Mouse (Mus musculus) telencephalon, adult 2 months (tissue): ENCODE data around the gene Acp6.
"Not testable (repeated sequence)": the region's sequence is repeated elsewhere in the genome, so short reads cannot be mapped to it uniquely, and the experiment has no call there.

Experiments
- DNase-seq: peaks from one replicate; pipeline ENCODE4 v3.0.0-alpha.2; 2011; ENCODE audit warnings: low read depth, low spot score

Acp6 gene

DNA sequence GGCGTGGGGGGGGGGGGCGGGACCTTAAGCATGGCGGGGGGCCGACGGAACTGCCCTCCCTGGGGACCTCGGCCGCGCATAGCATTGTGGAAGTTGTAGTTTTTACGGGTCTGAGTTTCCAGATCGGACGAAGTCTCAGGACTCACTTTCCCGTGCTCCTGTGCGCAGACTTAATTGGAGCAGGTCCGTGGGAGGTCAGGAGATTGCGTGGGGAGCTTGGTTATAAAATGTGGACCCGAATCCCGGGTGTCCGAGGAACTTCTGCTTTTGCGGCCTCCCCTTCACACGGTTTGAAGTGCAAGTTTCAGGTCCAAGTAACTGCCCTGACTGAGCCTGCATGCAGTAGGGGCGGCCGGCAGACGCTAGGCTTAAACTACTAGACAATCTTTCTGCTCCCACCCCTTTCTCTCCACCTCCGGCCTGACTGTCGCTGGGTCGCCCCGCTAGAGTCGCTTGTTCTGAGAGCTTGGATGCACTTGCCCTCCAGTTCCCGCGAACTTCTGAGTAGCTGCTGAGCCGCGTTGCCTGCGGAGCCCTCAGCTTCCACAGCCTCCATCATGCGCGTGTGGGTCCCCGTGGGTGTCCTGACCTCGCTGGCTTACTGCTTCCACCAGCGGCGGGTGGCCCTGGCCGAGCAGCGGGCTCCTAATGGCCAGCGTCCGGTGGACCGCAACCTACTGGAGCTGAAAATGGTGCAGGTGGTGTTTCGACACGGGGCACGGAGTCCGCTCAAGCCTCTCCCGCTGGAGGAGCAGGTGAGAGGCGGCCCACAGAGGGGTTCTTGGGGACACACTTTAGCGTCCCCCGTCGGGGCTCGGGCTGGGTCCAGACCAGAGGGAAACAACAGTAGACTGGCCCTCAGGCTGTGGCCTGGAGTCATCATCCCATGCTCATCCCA lies at the start of gene Acp6:
Gene Acp6, plus strand, starts transcription at position 167 of the 898 bp plus-strand sequence.
- peak; percentile 95 for DNase-seq

- no peak for DNase-seq
Measured at GRCm38 (mm10) chr3:97117511-97117910, 41.1 kb upstream of the Acp6 start.

- DNase-seq: no peak
Measured at GRCm38 (mm10) chr3:97118313-97118712, 40.3 kb upstream of the Acp6 start.

DNA sequence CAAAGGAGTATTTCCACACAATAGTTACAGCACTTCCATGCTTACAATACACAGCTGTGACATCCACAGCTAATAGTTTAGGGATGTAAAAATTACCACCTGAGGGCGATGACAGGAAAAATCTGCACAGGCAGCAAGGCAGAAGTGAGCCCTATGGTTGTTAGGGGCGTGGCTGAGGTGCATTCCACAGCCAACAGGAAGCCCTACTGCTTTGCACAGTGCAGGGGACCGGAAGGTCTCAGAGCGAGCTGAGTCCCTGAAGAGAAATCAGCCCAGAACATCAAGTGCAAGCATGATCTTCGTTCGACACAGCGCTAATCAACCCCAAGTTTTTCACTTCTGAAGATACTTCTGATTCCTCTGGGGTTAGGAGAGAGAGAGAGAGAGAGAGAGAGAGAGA lies 34.4 kb upstream of the Acp6 start:
- no peak for DNase-seq

DNA sequence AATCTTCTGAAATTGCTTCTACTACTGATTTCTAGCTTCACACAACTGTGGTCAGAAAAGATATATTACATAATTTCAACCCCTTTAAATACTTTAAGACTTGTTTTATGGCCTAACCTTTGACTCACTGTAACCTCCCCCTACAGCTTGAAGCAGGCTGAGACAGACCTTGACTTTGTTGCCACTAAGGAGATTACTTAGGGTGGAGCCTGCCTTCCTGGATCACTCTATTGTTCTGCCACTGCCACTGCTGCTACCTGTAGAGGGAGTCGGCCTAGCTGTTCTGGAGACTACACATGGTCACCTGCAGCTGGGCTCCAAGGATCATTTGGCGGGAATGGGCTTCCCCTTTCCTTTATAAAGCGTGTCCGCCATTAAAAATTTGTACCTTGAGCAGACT lies 29.2 kb upstream of the Acp6 start:
- DNase-seq: no peak

DNA sequence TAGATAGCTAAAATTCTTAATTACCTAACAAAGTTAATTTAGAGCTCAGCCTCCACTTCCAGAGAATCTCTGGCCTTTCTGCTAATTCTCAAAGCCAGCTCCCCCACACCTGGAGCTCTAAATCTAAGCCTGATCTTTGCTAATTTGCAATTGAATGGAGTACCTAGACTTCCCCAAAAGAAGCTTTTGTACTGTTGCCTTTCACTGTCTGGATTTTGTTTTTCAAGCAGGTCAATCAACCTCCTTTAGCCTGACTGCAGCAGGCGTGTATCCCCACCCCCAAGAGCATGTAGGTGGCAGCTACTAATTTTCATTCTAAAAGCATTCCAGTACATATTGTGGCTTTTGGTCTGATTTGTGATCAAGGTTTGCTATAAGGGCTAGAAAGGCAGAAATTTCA lies 20.9 kb upstream of the Acp6 start:
- DNase-seq: not testable (repeated sequence)

DNA sequence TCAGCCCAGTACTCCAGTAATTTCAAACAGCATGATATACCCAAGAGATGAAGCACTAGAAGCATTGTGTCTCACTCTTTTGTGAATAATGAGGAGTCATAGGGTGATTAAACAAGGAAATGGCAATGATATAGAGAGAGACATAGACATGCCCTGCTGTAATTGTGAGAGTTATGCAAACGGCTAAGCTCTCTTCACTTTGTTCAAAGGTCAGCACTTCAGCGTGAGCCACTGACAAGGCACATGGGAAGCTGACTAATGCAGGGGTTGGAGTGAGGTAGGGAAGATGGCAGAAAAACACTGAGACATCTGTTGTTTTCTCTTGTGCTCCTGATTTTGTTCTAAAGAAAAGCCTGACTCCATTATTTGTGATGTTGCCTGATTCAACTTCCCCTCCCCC lies 7.5 kb upstream of the Acp6 start:
- DNase-seq: no peak

DNA sequence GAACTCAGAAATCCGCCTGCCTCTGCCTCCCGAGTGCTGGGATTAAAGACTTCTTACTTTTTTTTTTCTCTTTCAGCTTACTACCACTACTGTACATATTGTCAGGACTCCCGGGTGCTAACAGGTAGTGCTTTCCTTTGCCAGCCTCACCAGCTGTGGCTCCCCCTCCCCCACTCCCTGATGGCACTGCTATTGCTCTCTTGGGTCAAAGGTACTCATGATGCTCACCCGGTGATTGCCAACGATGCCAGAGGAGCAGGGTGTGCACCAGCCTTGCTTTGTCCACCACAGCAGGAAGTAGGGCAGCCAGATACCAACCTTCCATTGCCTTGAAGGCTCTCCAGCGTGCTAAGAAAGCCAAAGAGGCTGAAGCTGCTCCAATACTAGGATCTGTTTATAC lies 2.1 kb upstream of the Acp6 start:
- DNase-seq: no peak

GRCm38 (mm10) chr3:97157308-97157707 lies 1.3 kb upstream of the Acp6 start:
- no peak for DNase-seq

DNA sequence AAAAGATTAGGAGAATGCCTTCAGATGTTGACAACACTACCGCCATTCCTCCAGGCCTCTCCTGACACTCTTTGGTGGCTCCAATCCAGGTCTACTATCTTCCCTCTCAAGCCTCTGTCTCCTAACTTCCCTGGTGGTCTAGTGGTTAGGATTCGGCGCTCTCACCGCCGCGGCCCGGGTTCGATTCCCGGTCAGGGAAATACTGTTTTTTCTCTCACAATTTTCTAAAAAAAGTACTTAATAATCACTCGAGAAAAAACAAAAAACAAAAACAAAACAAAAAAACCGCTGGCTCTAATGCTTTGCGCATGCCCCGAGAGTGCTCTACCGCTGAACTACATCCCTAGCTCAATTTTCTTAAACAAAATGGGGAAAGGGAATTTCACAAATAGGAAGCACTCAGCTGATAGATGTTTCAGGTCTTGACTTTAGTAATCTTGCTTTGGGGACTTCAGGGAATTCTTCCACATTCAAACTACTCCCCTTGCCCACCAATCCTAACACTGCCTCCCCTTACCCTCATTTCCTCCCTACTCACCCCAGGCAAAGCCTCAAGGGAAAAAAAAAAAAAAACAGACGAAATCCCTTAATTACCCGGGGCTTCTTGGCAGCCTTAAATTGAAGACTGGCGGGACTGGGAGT lies 498 bp upstream of the Acp6 start:
- DNase-seq: peak; percentile 59

GRCm38 (mm10) chr3:97159509-97159850 lies 903 bp downstream of the Acp6 start:
- no peak for DNase-seq

GRCm38 (mm10) chr3:97159986-97160385 lies 1.4 kb downstream of the Acp6 start:
- no peak for DNase-seq

- peak; percentile 57 for DNase-seq
Measured at GRCm38 (mm10) chr3:97160908-97161307, 2.3 kb downstream of the Acp6 start.

DNA sequence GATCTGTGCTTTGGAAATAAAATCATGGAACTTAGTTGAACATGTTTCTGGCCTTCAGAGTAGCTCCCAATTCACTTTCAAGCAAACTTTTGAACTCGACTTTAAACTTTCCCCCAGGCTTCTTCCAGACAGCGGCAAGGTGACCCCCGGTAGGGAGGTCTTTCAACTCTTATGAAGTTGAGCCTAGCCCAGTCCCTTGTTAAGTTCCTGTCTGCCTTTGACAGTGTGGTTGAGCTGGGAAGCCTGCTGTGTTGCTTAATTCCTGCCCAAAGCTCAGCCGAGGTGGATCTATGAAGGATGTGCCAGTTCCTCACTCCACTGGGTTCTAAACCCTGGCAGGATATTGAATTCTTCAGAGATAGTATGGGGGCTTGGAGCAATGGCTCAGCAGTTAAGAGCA lies 3.2 kb downstream of the Acp6 start:
- no peak for DNase-seq

DNA sequence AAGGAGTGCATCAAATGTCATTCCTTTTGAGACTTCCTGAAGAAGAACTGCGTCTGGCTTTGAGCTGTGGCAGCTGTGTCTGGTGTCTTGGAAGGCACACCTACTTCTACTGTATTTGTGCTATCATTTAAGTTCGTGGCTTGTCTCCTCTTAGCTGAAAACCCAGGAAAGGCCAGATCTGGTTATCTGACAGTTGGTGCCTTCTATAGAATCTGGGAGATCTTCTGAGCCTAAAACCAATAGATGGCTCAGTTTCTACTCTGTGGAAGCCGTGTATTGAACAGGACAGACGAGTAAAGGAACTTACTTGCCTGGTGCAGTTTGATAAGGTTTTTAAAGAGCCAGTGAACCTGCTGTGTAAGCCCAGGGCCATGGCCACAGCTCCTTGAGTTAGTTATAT lies 5.9 kb downstream of the Acp6 start:
- no peak for DNase-seq

DNA sequence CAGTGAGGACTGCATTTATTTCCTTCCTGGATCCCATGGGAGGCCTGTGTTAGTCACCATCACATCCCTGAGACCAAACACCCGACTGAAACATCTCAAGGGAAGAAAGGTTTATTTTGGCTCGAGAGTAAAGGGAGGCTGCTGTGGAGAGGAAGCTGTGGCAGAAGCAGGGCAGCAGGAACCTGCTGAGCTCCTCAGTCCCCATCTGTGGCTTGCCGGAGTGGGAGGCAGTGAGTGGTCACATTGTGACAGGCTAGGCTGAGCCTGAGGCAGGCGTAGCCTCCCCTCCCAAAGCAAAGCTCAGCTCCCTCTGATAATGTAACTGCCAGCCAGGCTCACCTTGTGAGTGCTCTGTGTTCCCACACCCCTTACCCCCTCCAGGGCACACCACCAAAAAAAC lies 8.5 kb downstream of the Acp6 start:
- DNase-seq: no peak

DNA sequence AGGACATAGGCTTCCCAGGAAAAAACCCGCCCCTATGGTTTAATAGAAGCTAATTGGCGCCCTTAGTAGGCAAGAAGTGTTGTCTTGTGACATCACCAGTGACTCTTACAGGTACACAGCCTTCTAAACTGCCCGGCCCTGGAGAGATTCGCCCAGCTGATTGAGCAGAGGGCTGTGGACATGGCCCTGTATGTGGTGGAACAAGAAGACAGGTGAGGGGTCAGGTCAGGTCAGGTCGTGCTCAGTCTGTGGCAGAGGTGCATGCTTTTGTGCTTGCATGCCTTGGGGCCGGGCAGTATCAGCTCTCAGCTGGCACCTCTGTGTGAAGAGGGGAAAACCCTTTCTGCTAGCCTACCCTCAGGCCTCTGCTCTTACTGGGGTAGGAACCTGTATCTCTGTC lies 13.0 kb downstream of the Acp6 start:
- DNase-seq: no peak

DNA sequence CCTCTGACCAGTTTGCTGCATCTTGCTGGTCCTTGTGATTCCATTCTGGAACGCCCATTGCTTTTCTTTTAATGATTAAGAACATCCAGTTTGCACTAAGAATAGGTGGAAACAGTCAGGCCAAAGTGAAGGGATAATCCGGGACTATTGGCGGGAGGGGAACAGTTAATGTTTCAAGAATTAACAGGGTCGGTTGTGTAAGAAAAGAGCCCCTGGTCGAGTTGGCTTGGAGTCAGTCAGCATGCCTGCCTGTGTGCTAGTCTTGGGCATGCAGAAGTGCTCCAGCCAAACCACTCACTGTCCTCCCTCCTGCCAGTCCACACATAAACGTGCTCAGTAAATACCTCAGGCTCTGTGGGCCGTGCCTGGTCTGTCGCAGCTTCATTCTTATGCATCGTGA lies 13.7 kb downstream of the Acp6 start:
- no peak for DNase-seq

DNA sequence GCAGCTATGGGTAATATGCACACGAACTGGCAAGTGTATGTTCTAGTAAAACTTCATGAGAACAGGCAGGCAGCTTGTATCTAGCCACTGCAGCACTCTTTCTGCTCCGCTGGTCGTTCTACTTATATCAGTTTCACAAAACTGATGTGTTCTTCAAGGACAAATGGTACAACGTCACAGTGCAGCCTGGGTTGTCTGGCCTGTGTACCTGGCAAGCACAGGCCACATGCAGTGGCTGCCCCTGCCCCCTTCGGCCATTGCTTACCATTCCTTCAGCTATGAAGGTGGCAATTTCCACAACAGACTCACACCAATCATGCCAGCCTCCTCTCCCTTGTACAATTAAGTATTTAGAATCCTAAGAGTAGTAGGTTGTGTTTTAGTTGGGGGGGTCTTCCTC lies 14.1 kb downstream of the Acp6 start:
- DNase-seq: no peak

DNA sequence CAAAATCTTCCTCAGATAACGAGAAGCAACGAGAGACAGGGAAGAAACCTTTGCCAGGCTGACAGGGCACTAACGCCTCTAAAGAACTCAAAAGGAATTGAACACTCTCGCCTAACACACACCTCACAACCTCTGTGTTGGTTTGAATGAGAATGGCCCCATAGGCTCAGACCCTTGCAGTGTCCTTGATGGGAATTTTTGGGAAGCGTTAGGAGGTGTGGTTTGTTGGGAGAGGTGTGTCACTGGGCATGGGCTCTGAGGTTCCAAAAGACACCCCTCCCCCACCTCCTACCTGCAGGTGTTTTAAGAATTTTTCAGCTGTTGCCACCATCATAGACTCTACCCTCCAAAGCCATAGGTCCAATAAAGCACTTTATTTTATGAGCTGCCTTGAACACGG lies 20.3 kb downstream of the Acp6 start:
- DNase-seq: no peak

DNA sequence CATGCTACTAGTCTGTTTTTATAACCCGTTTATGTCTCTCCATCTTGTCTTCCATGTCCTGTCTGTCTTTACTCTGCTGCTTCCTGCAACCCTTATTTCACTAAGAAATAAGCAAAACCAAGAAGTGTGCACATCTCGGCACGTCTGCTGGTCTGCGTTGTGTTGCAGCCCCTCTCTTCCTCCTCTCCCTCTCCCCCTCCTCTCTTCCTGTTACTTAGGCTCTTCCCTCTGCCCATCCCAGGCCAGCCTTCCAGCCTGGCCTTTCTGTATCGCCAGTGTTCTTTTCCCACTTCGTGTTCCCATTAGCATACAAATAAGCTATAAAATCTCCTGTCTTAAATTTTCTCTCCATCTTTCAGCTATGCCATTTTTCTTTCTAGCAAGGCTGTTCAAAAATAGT lies 21.9 kb downstream of the Acp6 start:
- DNase-seq: no peak

GRCm38 (mm10) chr3:97183810-97184209 lies 25.2 kb downstream of the Acp6 start:
- no peak for DNase-seq

DNA sequence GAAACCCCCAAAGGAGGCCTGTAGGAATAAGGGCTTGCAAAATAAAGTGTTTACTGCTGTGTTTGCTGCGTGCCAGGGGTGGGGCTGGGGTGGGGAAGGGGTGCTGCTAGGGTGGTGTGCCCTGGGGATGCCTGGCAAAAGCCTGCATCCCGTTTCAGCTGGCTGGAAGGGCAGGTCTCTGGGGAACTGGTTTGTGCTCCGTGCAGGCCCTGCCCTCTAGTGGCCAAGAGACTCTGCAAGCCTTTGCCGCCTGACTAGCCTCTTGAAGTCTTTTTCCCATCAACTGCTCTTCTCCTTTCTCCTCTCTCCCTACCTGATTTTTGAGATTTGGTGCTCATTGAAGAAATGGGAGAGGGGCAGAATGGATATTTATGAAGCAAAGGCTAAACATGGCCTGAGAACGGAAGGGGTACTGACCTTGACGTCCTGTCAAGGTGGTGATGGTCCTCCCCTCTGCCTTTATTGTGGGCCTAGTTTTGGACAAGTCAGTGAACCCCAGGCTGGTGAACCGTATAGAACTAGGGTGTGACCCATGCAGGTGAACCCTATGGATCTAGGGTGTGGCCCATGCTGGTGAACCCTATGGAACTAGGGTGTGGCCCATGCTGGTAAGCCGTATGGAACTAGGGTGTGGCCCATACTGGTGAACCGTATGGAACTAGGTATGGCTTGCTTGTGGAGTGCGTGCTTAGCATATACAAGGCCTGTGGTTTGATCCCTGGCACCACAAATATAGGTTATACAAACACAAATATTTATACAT lies 26.7 kb downstream of the Acp6 start:
- no peak for DNase-seq
